Mouse (Mus musculus) heart, postnatal 0 days (tissue): Measurements from ENCODE around the gene Wdr60. TPM values are rescaled to one million over a fixed set of nuclear protein-coding genes. Genes with fewer than 3 reads are reported as not detected.

Experiments used
- ATAC-seq: fragments of 200-750 bp; cut with Nextera tagmentation; 2 replicates; pipeline ENCODE4 v1.8.0; 2017; ENCODE audit warnings: low read depth, moderate number of reproducible peaks, moderate library complexity; ENCODE audit not compliant: insufficient read depth
- DNase-seq: peaks from one replicate; pipeline ENCODE4 v3.0.0-alpha.2; 2016; ENCODE audit warnings: low spot score
- H3K27ac ChIP-seq: fragments of 300-500 bp; sonication (generic); 2 replicates; pipeline ENCODE4 v1.5.1; 2014; ENCODE audit warnings: low read depth, mild to moderate bottlenecking
- H3K27me3 ChIP-seq: fragments of 300-500 bp; sonication (generic); 2 replicates; pipeline ENCODE4 v1.6.1; 2014; ENCODE audit warnings: low read length, mixed read lengths; ENCODE audit not compliant: control insufficient read depth, insufficient read depth
- H3K36me3 ChIP-seq: fragments of 300-500 bp; sonication (generic); replicated peaks from 2 replicates; pipeline ENCODE4 v1.6.1; 2014; ENCODE audit warnings: low read length, mixed read lengths; ENCODE audit not compliant: control insufficient read depth, insufficient read depth
- H3K4me1 ChIP-seq: fragments of 300-500 bp; sonication (generic); 2 replicates; pipeline ENCODE4 v1.6.1; 2014; ENCODE audit warnings: antibody characterized with exemption; ENCODE audit not compliant: control insufficient read depth, insufficient read depth
- H3K4me2 ChIP-seq: fragments of 300-500 bp; sonication (generic); 2 replicates; pipeline ENCODE4 v1.6.1; 2014; ENCODE audit warnings: low read depth, mild to moderate bottlenecking, low read length, moderate library complexity
- H3K4me3 ChIP-seq: fragments of 300-500 bp; sonication (generic); 2 replicates; pipeline ENCODE4 v1.5.1; 2014; ENCODE audit warnings: low read depth, low read length
- H3K9ac ChIP-seq: fragments of 300-500 bp; sonication (generic); replicated peaks from 2 replicates; pipeline ENCODE4 v1.6.1; 2014; ENCODE audit warnings: low read depth, low read length, mixed read lengths
- H3K9me3 ChIP-seq: fragments of 300-500 bp; sonication (generic); replicated peaks from 2 replicates; pipeline ENCODE4 v1.6.1; 2016; ENCODE audit warnings: low read length; ENCODE audit not compliant: control insufficient read depth
- CTCF ChIP-seq: IDR thresholded peaks from 2 replicates; pipeline ENCODE4 v1.5.1; 2016; ENCODE audit warnings: antibody characterized with exemption, control low read depth, low read depth
- EP300 ChIP-seq: IDR thresholded peaks from 2 replicates; pipeline ENCODE4 v1.6.1; 2016; ENCODE audit warnings: antibody characterized with exemption, low read depth
- WGBS: fragments of 180-500 bp; shearing (Covaris S2); extraction: QIAGEN DNeasy Blood & Tissue Kit; methylation state at CpG from one replicate; pipeline ENCODE4 v1.1.7; 2014; 5-methylcytosine and 5-hydroxymethylcytosine counted together
- polyA plus RNA-seq: library from polyadenylated mRNA; unstranded; fragments of >200 nt; fragmentation: Nextera tagmentation; extraction: Ambion mirVana; gene quantifications from 2 replicates; pipeline ENCODE4 v1.2.1, GENCODE M21; 2015
- total RNA-seq: library from RNA; depleted of rRNA; stranded (reverse); fragments of >200 nt; gene quantifications from 2 replicates; pipeline ENCODE4 v1.2.3, GENCODE M21; 2014; ENCODE audit warnings: low replicate concordance

Gene Wdr60
- total and polyA plus RNA-seq, 2 experiments from 2014 or later: 3.1 TPM; not detected in 1

GRCm38 (mm10) chr12:116238803-116239202 lies 24.0 kb downstream of the Wdr60 start:
- no peaks in the 10 kb centered on the region for H3K27me3 ChIP-seq
- 54% methylated on average over 3 of the region's 3 CpGs for WGBS
- H3K27ac ChIP-seq: no peak overlapping the region
- H3K4me3 ChIP-seq: no peak overlapping the region
- ATAC-seq (no peak), DNase-seq (no peak)
- no peaks in the 10 kb centered on the region for H3K9me3 ChIP-seq
- H3K4me1 ChIP-seq: no peaks in the 10 kb centered on the region
- TF ChIP-seq CTCF: no peak
- TF ChIP-seq EP300: no peak
- H3K4me2 ChIP-seq: no peak overlapping the region
- no peaks in the 10 kb centered on the region for H3K36me3 ChIP-seq
- H3K9ac ChIP-seq: no peak overlapping the region

DNA sequence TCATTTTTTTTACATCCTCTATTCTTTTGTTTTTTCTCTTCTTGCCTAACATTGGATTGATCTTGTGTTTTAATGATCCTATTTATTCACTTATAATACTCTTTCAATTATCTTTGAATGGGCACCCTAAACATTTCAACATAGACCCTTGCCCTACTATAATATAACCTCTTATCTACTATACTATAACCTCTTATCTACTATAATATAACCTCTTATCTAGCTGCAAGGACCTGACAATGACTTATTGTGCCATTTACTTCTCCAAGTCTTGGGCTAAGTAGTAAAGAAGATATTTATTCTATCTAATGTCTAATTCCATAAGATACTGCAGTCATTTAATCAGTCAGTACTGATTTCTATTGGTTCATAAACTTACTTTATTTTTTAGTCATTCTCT lies 24.5 kb downstream of the Wdr60 start:
- DNase-seq: no peak
- H3K36me3 ChIP-seq: no peaks in the 10 kb centered on the region
- TF ChIP-seq CTCF (no peak), EP300 (no peak)

GRCm38 (mm10) chr12:116236658-116237057 lies 26.2 kb downstream of the Wdr60 start:
- 54% methylated on average over 3 of the region's 3 CpGs for WGBS

More for the DNA sequence above, 24.5 kb downstream of the Wdr60 start:
- Histone ChIP-seq H3K9me3 (no peaks in the 10 kb centered on the region), H3K9ac (no peak overlapping the region), H3K27ac (no peak overlapping the region), H3K4me3 (no peak overlapping the region), H3K27me3 (no peaks in the 10 kb centered on the region), H3K4me2 (no peak overlapping the region), H3K4me1 (no peaks in the 10 kb centered on the region)
- no peak for ATAC-seq

DNA sequence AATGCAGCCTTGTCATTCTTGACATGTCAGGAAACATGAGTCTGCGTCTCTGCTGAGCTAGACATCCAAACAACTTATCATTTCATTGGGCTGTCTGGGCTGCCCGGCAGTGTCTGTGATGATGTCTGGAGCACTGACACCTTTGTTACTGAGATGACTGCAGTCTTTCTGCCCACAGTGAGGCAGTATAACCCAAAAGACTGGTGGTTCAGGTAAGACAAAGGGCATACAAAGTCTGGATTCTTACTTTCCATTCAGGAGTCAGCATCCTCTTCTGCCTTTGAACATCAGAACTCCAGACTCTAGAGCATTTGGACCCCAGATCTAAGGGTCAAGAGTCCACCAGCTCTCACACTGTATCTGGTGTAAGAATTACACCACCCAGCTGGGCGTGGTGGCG lies 27.5 kb downstream of the Wdr60 start:
- no peak overlapping the region for H3K4me3 ChIP-seq
- 56% methylated on average over 4 of the region's 4 CpGs for WGBS
- ATAC-seq: no peak
- no peak for DNase-seq
- no peaks in the 10 kb centered on the region for H3K4me1 ChIP-seq
- no peak overlapping the region for H3K27ac ChIP-seq
- no peak for TF ChIP-seq EP300
- peak; percentile 55 for TF ChIP-seq CTCF
- no peak overlapping the region for H3K4me2 ChIP-seq
- no peaks in the 10 kb centered on the region for H3K36me3 ChIP-seq
- H3K9ac ChIP-seq: no peak overlapping the region
- no peaks in the 10 kb centered on the region for H3K27me3 ChIP-seq
- H3K9me3 ChIP-seq: no peaks in the 10 kb centered on the region

More at GRCm38 (mm10) chr12:116236658-116237057, 26.2 kb downstream of the Wdr60 start:
- no peaks in the 10 kb centered on the region for H3K36me3 ChIP-seq
- DNase-seq: no peak
- no peak overlapping the region for H3K27ac ChIP-seq
- ATAC-seq: no peak
- no peaks in the 10 kb centered on the region for H3K9me3 ChIP-seq
- no peak for TF ChIP-seq CTCF
- no peak for TF ChIP-seq EP300
- H3K4me1 ChIP-seq: no peaks in the 10 kb centered on the region
- no peak overlapping the region for H3K4me2 ChIP-seq
- H3K4me3 ChIP-seq: no peak overlapping the region
- H3K9ac ChIP-seq: no peak overlapping the region
- no peaks in the 10 kb centered on the region for H3K27me3 ChIP-seq

DNA sequence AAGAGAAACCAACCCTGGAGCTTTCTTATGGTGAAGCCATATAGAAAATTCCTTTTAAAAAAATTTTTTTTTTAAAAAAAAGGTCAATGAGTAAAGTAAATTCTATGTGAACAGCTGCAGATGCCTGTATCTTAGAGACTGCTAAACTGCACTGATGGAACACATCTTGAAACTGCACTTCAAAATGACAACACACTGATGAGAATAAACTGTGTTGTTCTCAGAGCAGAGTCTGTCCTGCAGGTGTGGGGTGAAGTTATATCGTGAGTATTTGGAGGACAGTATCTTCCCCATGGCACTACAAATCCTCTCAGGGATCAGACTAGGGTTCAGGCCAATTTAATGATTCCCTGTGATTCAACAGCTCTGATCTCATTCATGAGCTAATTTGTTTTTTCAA lies 30.8 kb downstream of the Wdr60 start:
- Histone ChIP-seq H3K36me3 (no peaks in the 10 kb centered on the region), H3K4me2 (0 out of 2 replicates have a peak overlapping the region, but pooled peaks have one; percentile 51), H3K4me3 (no peak overlapping the region), H3K27me3 (no peaks in the 10 kb centered on the region), H3K4me1 (no peaks in the 10 kb centered on the region), H3K9me3 (no peaks in the 10 kb centered on the region), H3K27ac (peak overlapping the region; percentile 57), H3K9ac (no peak overlapping the region)
- peak; percentile 23 for DNase-seq
- TF ChIP-seq CTCF: no peak
- no peak for TF ChIP-seq EP300
- WGBS: 58% methylated on average over 1 of the region's 1 CpGs
- ATAC-seq: no peak

DNA sequence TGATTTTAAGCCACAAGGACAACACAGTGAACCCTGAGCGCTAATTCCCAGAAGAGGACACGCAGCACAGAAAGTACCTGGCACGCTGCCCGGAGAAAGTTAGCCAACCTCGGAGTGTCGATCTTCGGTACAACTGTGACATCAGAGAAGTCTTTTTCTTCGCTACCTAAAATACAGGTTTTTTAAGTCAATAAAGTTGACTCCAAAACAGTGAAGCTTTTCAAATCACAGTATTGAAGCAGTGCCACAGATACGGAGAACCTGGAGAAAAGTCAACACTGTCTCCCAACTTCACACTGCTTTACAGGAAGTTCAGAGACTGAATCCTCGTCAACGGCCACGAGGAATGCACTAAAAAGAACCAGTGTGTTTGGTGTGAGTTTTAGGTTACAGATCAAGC lies 31.2 kb downstream of the Wdr60 start:
- 0 out of 2 replicates have a peak overlapping the region, but pooled peaks have one; percentile 6 for H3K4me3 ChIP-seq
- H3K9me3 ChIP-seq: no peaks in the 10 kb centered on the region
- TF ChIP-seq CTCF: no peak
- TF ChIP-seq EP300: no peak
- H3K9ac ChIP-seq: no peak overlapping the region
- H3K4me1 ChIP-seq: no peaks in the 10 kb centered on the region
- DNase-seq (peak; percentile 66), ATAC-seq (no peak)
- H3K4me2 ChIP-seq: peak overlapping the region; percentile 51
- peak overlapping the region; percentile 57 for H3K27ac ChIP-seq
- 28% methylated on average over 12 of the region's 12 CpGs for WGBS
- H3K36me3 ChIP-seq: no peaks in the 10 kb centered on the region
- H3K27me3 ChIP-seq: no peaks in the 10 kb centered on the region
